Mouse (Mus musculus): Measurements from ENCODE around the gene Nosip. TPM values are rescaled to one million over a fixed set of nuclear protein-coding genes. Genes with fewer than 3 reads are reported as not detected.
"Not testable (repeated sequence)": the region's sequence is repeated elsewhere in the genome, so short reads cannot be mapped to it uniquely, and the experiment has no call there.

Nosip gene
- polyA plus RNA-seq, 1 experiment from 2014 or later: 67.7 TPM

- no peak overlapping the region for H3K9ac ChIP-seq (ENCODE audit: low read depth, low read length)
- ATAC-seq: no peak
- no peak overlapping the region for H3K4me2 ChIP-seq (ENCODE audit: low read length)
- WGBS: 82% methylated on average over 13 of the region's 13 CpGs
- peaks cover 5% of the 10 kb centered on the region for H3K4me1 ChIP-seq (ENCODE audit: control insufficient read depth, insufficient read depth, low read length)
- H3K4me3 ChIP-seq (ENCODE audit: low read depth, low read length): no peak overlapping the region
- H3K9me3 ChIP-seq (replicated peaks; ENCODE audit: control insufficient read depth, low read length, poor library complexity, severe bottlenecking): no peaks in the 10 kb centered on the region
- peaks cover 5% of the 10 kb centered on the region; the same call in 1 of the 2 replicates for H3K36me3 ChIP-seq (ENCODE audit: control insufficient read depth, insufficient read depth, low read length)
- H3K27me3 ChIP-seq (ENCODE audit: control insufficient read depth, insufficient read depth, low read depth, low read length): no peaks in the 10 kb centered on the region
- no peak overlapping the region for H3K27ac ChIP-seq (ENCODE audit: low read length)
Observed at GRCm38 (mm10) chr7:45090251-45090977, 28.2 kb downstream of the Nosip start.

DNA sequence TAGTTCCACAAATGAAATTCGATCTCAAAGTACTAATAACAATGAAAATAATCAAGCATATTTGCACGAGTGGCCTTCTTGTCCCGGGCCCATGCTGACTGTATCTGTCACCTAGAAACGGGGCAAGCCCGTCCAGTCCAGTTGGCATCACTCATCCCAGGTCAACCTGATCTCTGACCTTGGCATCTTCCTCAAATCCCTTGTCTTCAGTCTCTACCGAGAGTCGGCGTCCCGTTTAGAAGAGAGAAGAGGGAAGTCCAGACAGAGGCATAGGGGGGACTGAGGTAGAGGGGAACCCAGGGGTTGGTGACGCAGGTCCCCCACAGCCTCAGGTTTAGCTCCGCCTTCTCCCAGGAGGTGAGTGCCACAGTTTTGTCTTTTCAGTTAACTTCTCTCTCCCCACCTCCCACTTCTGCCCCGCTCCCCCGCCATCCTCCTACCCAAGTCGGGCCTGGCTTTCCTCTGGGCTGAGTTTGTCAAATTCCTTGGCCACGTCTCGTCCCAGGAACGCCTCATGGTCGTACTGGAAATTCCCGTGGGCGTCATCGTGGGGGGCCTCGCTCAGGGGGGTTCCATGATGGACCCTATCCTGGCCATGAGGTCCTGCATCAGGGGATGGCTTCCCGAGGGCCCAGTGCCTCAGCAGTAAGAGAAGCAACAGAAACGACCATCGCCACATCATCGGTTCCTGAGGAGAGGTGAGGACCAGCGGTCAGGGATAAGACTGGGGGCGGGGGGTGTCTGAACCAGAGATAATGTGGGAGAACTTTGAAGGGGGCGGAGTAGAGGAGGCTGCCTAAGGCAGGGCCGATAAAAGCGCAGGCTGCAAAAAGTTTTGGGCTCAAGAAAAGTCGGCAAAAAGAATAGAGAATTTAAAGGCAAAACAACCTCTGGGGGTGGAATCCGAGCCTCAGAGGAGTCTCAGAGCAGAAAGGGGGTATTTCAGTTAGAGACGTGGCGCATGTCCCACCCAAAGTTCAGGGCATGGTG is 29.1 kb downstream of the Nosip start:
- no peak overlapping the region for H3K27ac ChIP-seq (ENCODE audit: low read length)
- peak overlapping the region; percentile 40 for H3K4me3 ChIP-seq (ENCODE audit: low read depth, low read length)
- H3K9me3 ChIP-seq (replicated peaks; ENCODE audit: control insufficient read depth, low read length, poor library complexity, severe bottlenecking): no peaks in the 10 kb centered on the region
- peak overlapping the region; percentile 60 for H3K4me2 ChIP-seq (ENCODE audit: low read length)
- peak overlapping the region; percentile 57 for H3K9ac ChIP-seq (ENCODE audit: low read depth, low read length)
- peaks cover 5% of the 10 kb centered on the region for H3K4me1 ChIP-seq (ENCODE audit: control insufficient read depth, insufficient read depth, low read length)
- H3K27me3 ChIP-seq (ENCODE audit: control insufficient read depth, insufficient read depth, low read depth, low read length): no peaks in the 10 kb centered on the region
- H3K36me3 ChIP-seq (ENCODE audit: control insufficient read depth, insufficient read depth, low read length): peaks cover 3% of the 10 kb centered on the region; the same call in 1 of the 2 replicates
- peak; percentile 61 for ATAC-seq
- 17% methylated on average over 35 of the region's 35 CpGs for WGBS

- H3K27me3 ChIP-seq (ENCODE audit: control insufficient read depth, insufficient read depth, low read depth, low read length): no peaks in the 10 kb centered on the region
- peak; percentile 94 for ATAC-seq
- 0% methylated on average over 16 of the region's 16 CpGs for WGBS
- H3K9me3 ChIP-seq (replicated peaks; ENCODE audit: control insufficient read depth, low read length, poor library complexity, severe bottlenecking): no peaks in the 10 kb centered on the region
- no peaks in the 10 kb centered on the region for H3K36me3 ChIP-seq (ENCODE audit: control insufficient read depth, insufficient read depth, low read length)
- peak within 1 kb of the TSS; percentile 40 for H3K4me3 ChIP-seq (ENCODE audit: low read depth, low read length)
- H3K27ac ChIP-seq (ENCODE audit: low read length): no peak within 1 kb of the TSS
- H3K4me1 ChIP-seq (ENCODE audit: control insufficient read depth, insufficient read depth, low read length): peaks cover 5% of the 10 kb centered on the region
- H3K9ac ChIP-seq (ENCODE audit: low read depth, low read length): peak within 1 kb of the TSS; percentile 57
- H3K4me2 ChIP-seq (ENCODE audit: low read length): peak within 1 kb of the TSS; percentile 60
Observed at GRCm38 (mm10) chr7:45092048-45092447, 29.8 kb downstream of the Nosip start, which contains the start of gene Rcn3. Rcn3 (minus strand) TSS chr7:45092221.

DNA sequence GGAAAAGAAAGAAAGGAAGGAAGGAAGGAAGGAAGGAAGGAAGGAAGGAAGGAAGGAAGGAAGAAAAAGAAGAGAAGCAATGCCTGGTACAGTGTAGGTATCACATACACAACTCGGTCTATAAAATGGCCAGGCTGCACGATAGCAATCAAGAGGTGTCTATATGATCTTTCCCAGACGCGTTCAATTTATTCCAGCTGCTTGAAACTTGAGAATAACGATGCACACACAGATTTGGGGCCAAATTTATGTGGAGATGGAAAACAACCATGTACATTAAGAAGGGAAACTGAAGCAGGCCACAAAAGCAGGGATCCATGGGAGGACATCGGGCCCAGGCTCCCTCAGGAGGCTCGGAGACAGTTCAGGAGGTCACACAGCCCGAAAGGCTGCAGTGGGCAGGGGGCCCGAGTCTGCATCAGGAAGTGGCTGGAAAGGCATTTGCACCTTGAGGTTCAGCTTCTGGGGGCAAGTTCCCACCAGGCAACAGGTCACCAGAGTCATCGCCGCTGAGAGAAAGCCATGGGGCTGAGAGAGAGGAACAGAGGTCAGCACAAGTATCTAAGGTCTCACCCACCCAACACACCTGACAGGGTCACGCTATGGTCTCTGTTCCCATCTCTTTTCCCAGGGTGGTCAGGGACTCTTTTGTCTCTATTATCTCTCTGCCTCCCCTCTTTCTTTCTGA is 30.7 kb downstream of the Nosip start:
- H3K36me3 ChIP-seq (ENCODE audit: control insufficient read depth, insufficient read depth, low read length): no peaks in the 10 kb centered on the region
- no peak overlapping the region for H3K4me3 ChIP-seq (ENCODE audit: low read depth, low read length)
- H3K4me2 ChIP-seq (ENCODE audit: low read length): no peak overlapping the region
- no peak for ATAC-seq
- H3K9me3 ChIP-seq (replicated peaks; ENCODE audit: control insufficient read depth, low read length, poor library complexity, severe bottlenecking): no peaks in the 10 kb centered on the region
- peaks cover 5% of the 10 kb centered on the region for H3K4me1 ChIP-seq (ENCODE audit: control insufficient read depth, insufficient read depth, low read length)
- H3K27ac ChIP-seq (ENCODE audit: low read length): no peak overlapping the region
- no peak overlapping the region for H3K9ac ChIP-seq (ENCODE audit: low read depth, low read length)
- WGBS: 74% methylated on average over 12 of the region's 12 CpGs
- no peaks in the 10 kb centered on the region for H3K27me3 ChIP-seq (ENCODE audit: control insufficient read depth, insufficient read depth, low read depth, low read length)

- no peaks in the 10 kb centered on the region for H3K27me3 ChIP-seq (ENCODE audit: control insufficient read depth, insufficient read depth, low read depth, low read length)
- no peak overlapping the region for H3K27ac ChIP-seq (ENCODE audit: low read length)
- H3K9ac ChIP-seq (ENCODE audit: low read depth, low read length): no peak overlapping the region
- no peaks in the 10 kb centered on the region for H3K36me3 ChIP-seq (ENCODE audit: control insufficient read depth, insufficient read depth, low read length)
- no peak for ATAC-seq
- no peak overlapping the region for H3K4me2 ChIP-seq (ENCODE audit: low read length)
- WGBS: 32% methylated on average over 14 of the region's 18 CpGs
- peaks cover 5% of the 10 kb centered on the region for H3K4me1 ChIP-seq (ENCODE audit: control insufficient read depth, insufficient read depth, low read length)
- H3K4me3 ChIP-seq (ENCODE audit: low read depth, low read length): no peak overlapping the region
- no peaks in the 10 kb centered on the region for H3K9me3 ChIP-seq (replicated peaks; ENCODE audit: control insufficient read depth, low read length, poor library complexity, severe bottlenecking)
Observed at GRCm38 (mm10) chr7:45093516-45093905, 31.3 kb downstream of the Nosip start.

DNA sequence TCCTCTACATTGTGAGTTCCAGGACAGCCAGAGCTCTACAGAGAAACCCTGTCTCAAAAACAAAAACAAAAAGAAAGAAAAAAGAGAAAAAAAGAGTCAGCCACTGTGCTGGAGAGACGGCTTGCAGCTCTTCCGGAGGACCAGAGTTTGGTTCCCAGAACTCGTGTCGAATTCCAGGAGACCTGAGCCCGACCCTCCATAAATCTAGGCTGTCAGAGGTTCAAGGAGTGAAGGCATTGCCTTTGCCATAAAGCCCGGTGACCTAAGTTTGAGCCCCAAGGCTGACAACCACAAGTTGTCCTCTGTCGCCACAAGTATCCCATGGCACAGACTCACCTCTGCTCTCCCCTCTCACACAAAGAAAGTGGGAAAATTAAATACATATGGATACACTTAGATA is 31.9 kb downstream of the Nosip start:
- WGBS: 80% methylated on average over 7 of the region's 7 CpGs
- Histone ChIP-seq H3K4me3 (ENCODE audit: low read depth, low read length) (no peak overlapping the region), H3K9ac (ENCODE audit: low read depth, low read length) (no peak overlapping the region), H3K27ac (ENCODE audit: low read length) (no peak overlapping the region), H3K4me1 (ENCODE audit: control insufficient read depth, insufficient read depth, low read length) (peaks cover 5% of the 10 kb centered on the region), H3K9me3 (replicated peaks; ENCODE audit: control insufficient read depth, low read length, poor library complexity, severe bottlenecking) (no peaks in the 10 kb centered on the region), H3K4me2 (ENCODE audit: low read length) (no peak overlapping the region), H3K27me3 (ENCODE audit: control insufficient read depth, insufficient read depth, low read depth, low read length) (no peaks in the 10 kb centered on the region), H3K36me3 (ENCODE audit: control insufficient read depth, insufficient read depth, low read length) (no peaks in the 10 kb centered on the region)
- no peak for ATAC-seq

DNA sequence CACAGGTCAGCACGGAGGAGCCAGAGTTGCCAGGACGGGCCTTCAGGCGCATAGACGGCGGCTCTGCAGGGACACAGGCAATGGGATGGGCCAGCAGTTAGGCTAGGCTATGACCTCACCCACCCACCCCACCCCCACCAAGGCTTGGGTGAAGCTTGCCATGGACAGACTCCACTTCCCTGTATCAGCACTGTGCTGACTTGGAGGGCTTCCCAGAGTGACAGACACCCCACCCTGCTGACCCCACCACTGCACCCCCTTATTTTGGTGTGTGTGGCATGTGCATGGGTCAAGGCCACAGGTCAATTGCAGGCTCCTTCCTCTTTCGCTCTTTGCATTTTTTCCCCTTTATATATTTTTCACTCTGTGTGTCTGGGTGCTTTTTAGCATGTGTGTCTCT is 33.1 kb downstream of the Nosip start:
- H3K27me3 ChIP-seq (ENCODE audit: control insufficient read depth, insufficient read depth, low read depth, low read length): no peaks in the 10 kb centered on the region
- H3K4me1 ChIP-seq (ENCODE audit: control insufficient read depth, insufficient read depth, low read length): peaks cover 5% of the 10 kb centered on the region
- H3K27ac ChIP-seq (ENCODE audit: low read length): no peak overlapping the region
- no peaks in the 10 kb centered on the region for H3K9me3 ChIP-seq (replicated peaks; ENCODE audit: control insufficient read depth, low read length, poor library complexity, severe bottlenecking)
- H3K4me2 ChIP-seq (ENCODE audit: low read length): no peak overlapping the region
- no peak for ATAC-seq
- H3K4me3 ChIP-seq (ENCODE audit: low read depth, low read length): no peak overlapping the region
- H3K9ac ChIP-seq (ENCODE audit: low read depth, low read length): no peak overlapping the region
- 71% methylated on average over 6 of the region's 6 CpGs for WGBS
- no peaks in the 10 kb centered on the region for H3K36me3 ChIP-seq (ENCODE audit: control insufficient read depth, insufficient read depth, low read length)

GRCm38 (mm10) chr7:45095965-45096364 is 33.7 kb downstream of the Nosip start:
- not testable (repeated sequence) for H3K4me2 ChIP-seq (ENCODE audit: low read length); H3K27me3 ChIP-seq (ENCODE audit: control insufficient read depth, insufficient read depth, low read depth, low read length); H3K4me1 ChIP-seq (ENCODE audit: control insufficient read depth, insufficient read depth, low read length); H3K4me3 ChIP-seq (ENCODE audit: low read depth, low read length); H3K9me3 ChIP-seq (replicated peaks; ENCODE audit: control insufficient read depth, low read length, poor library complexity, severe bottlenecking); H3K9ac ChIP-seq (ENCODE audit: low read depth, low read length); H3K36me3 ChIP-seq (ENCODE audit: control insufficient read depth, insufficient read depth, low read length); H3K27ac ChIP-seq (ENCODE audit: low read length); ATAC-seq
- 92% methylated on average over 14 of the region's 14 CpGs for WGBS
